19 mouse cellular contexts compared by ENCODE assay signal in genomic region chr3:37842289-37842688, GRCm38 (mm10).
DNase-seq lines count a peak whose midpoint lies in the region; ATAC-seq and TF ChIP-seq lines count a peak whose summit lies in the region.
"Had no signal": no experiment of that assay in that cellular context is flagged by ENCODE, and none has a peak within 500 bp of the region (broad histone marks: within the 10 kb centered on the region; RNA-seq: fewer than 3 reads in every experiment).

No protein-coding gene starts in this region.

- H3K9ac ChIP-seq in heart, embryonic 15.5 days: no peak overlapping the region
- H3K9ac ChIP-seq: forebrain, embryonic 15.5 days; intestine, embryonic 15.5 days; liver, embryonic 15.5 days; lung, embryonic 15.5 days had no signal

- peak overlapping the region; percentile 45; the same call in 1 of the 2 replicates for H3K27ac ChIP-seq in heart, embryonic 15.5 days
- H3K27ac ChIP-seq in heart, embryonic 10.5 days: no peak overlapping the region
- peak overlapping the region; percentile 99 for H3K27ac ChIP-seq in embryonic fibroblast, embryonic 13.5 days (ENCODE audit: insufficient read depth, low read length)
- H3K27ac ChIP-seq: forebrain, embryonic 15.5 days; hindbrain, embryonic 10.5 days; intestine, embryonic 15.5 days; liver, embryonic 15.5 days; lung, embryonic 15.5 days; macrophage had no signal

- no peaks in the 10 kb centered on the region for H3K9me3 ChIP-seq in heart, embryonic 15.5 days (replicated peaks)
- H3K9me3 ChIP-seq in heart, embryonic 10.5 days: no peaks in the 10 kb centered on the region
- H3K9me3 ChIP-seq: forebrain, embryonic 15.5 days; hindbrain, embryonic 10.5 days; intestine, embryonic 15.5 days; liver, embryonic 15.5 days; lung, embryonic 15.5 days had no signal

- ATAC-seq in heart, embryonic 15.5 days (replicated peaks; ENCODE audit: insufficient number of reproducible peaks, insufficient read depth, low FRiP score, low read depth): no peak
- ATAC-seq: forebrain, embryonic 15.5 days; hindbrain, embryonic 16.5 days; intestine, embryonic 15.5 days had no signal

- WGBS in heart, embryonic 15.5 days: 51% methylated on average over 7 of the region's 7 CpGs
- whole genome bisulfite sequencing in heart, embryonic 10.5 days: 72% methylated on average over 7 of the region's 7 CpGs

- no peak overlapping the region for H3K4me3 ChIP-seq in heart, embryonic 15.5 days
- H3K4me3 ChIP-seq in heart, embryonic 10.5 days: no peak overlapping the region
- H3K4me3 ChIP-seq in embryonic fibroblast, embryonic 13.5 days (ENCODE audit: insufficient read depth, low read length): no peak overlapping the region
- H3K4me3 ChIP-seq: forebrain, embryonic 15.5 days; hindbrain, embryonic 10.5 days; intestine, embryonic 15.5 days; liver, embryonic 15.5 days; lung, embryonic 15.5 days had no signal

- no peak overlapping the region for H3K4me2 ChIP-seq in heart, embryonic 15.5 days
- H3K4me2 ChIP-seq: forebrain, embryonic 15.5 days; intestine, embryonic 15.5 days; liver, embryonic 15.5 days; lung, embryonic 15.5 days had no signal

- H3K36me3 ChIP-seq in heart, embryonic 15.5 days: no peaks in the 10 kb centered on the region
- H3K36me3 ChIP-seq in heart, embryonic 10.5 days: no peaks in the 10 kb centered on the region
- H3K36me3 ChIP-seq: forebrain, embryonic 15.5 days; hindbrain, embryonic 10.5 days; intestine, embryonic 15.5 days; liver, embryonic 15.5 days; lung, embryonic 15.5 days had no signal

- no peak for DNase-seq in heart, embryonic 10.5 days (ENCODE audit: low spot score)
- peak; percentile 15 for DNase-seq in urinary bladder, postnatal 14 days (ENCODE audit: low spot score)
- no peak for DNase-seq in urinary bladder, postnatal 25 days (ENCODE audit: low spot score)
- DNase-seq in B cell, adult 2 months: no peak
- DNase-seq in spleen, postnatal 14 days (ENCODE audit: low spot score in 2 of 2): no peak
- DNase-seq: adrenal gland, postnatal 25 days; cerebellum, adult 9-10 months; gastrocnemius, postnatal 14 days; kidney, adult 9 months; kidney, postnatal 4 days had no signal

- peaks cover 24% of the 10 kb centered on the region for H3K4me1 ChIP-seq in heart, embryonic 15.5 days (replicated peaks)
- H3K4me1 ChIP-seq in heart, embryonic 10.5 days: 0 out of 2 replicates have a peak, but pooled peaks cover 10% of the 10 kb centered on the region
- H3K4me1 ChIP-seq in embryonic fibroblast, embryonic 13.5 days (ENCODE audit: control insufficient read depth, insufficient read depth, low read length): peaks cover 19% of the 10 kb centered on the region
- H3K4me1 ChIP-seq: forebrain, embryonic 15.5 days; hindbrain, embryonic 10.5 days; liver, embryonic 15.5 days had no signal

- H3K27me3 ChIP-seq in heart, embryonic 15.5 days: no peaks in the 10 kb centered on the region
- H3K27me3 ChIP-seq in heart, embryonic 10.5 days (ENCODE audit: insufficient read depth, poor library complexity, severe bottlenecking): no peaks in the 10 kb centered on the region
- H3K27me3 ChIP-seq: forebrain, embryonic 15.5 days; intestine, embryonic 15.5 days; liver, embryonic 15.5 days; lung, embryonic 15.5 days had no signal

- TF ChIP-seq POLR2A in embryonic fibroblast, embryonic 13.5 days (IDR thresholded peaks at IDR 0.05; ENCODE audit: low read depth, low read length): no peak

- TF ChIP-seq CTCF in embryonic fibroblast, embryonic 13.5 days (IDR thresholded peaks at IDR 0.05; ENCODE audit: borderline replicate concordance, insufficient read depth, low read length): no peak
